Mouse (Mus musculus): Measurements from ENCODE around the gene Gba.
A peak's percentile ranks its signal among the peaks of the same experiment; 100 is the strongest.

Gba gene

DNA sequence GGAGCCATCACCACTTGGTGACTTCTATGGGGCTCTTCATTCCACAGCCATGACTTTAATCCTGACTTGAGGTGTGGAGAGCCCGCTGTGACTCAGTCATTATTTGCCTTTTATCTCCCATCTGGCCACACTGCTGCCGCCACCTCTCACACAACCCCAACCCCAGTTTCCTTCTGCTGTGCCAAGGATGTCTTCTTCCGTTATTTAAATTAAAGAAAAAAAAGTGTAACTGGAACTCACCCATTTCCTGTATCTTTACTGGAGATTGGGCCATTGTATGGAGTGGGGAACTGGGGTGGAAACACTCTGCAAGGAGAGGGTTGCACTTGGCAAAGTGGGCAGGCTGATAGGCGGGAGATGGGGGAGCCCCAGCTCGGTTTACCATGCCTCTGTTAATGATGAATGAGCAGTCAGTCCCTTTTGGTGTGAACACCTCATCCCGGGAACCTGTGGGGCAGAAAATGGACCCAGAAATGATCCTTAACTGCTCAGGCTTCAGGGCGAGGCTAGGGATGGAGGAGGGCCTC is 20.1 kb upstream of the Gba start:
- no peak for DNase-seq (ENCODE audit: low read depth, low spot score)

DNA sequence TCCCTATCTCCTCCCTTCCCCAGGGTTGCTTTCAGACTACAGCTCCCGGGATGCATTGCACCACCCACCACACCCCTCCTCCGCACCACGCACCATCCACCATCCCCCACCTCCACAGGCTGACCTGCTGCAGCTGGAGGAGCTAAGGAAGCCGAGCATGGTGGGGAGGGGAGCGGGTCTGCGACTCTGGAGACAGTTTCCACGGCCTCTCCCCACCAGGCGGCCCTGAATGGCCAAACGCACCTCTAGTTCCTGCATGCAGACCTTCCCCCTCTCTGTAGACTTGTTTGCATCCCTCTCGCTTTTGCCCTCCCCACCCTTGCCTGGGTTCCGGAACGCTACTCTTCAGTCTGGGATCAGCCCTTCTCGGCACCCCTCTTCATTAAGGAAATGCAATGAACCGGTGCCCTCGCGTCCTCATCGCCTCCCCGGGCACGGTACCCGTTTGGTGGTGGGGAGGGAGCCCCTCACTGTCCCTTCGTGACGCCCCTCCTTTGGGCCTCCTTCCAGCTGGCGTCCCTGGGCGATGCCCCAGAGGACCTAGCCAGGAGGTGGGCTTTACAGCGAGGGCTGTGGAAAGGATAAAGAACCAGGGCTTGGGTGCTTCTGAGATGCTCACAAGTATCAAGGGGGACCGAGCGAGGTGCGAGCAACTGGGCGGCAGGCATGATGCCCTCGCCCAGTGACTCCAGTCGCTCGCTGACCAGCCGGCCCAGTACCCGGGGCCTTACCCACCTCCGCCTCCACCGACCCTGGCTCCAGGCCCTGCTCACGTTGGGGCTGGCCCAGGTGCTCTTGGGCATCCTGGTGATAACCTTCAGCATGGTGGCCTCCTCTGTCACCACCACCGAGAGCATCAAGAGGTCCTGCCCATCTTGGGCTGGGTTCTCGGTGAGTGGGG is 19.4 kb upstream of the Gba start, which contains the start of gene Fam189b:
TSS of gene Fam189b (plus strand) at position 86 of the 901 bp plus-strand sequence.
- peak; percentile 91 for DNase-seq (ENCODE audit: low read depth, low spot score)

DNA sequence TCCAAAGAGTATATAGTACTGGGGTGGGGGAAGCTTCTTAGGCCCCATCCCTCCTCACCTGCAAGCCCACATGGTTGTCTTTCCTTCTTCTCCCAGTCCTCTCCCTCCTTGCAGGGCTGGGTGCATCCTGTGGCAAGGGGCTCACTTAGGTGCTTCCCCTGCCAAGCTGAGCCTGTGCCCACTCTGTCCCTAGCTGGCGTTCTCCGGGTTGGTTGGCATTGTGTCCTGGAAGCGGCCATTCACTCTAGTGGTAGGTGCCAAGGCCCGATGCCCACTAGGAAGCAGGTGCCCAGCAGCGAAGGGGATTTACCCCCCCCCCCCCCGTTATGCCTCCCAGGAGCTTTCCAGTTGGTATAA is 18.8 kb upstream of the Gba start:
- DNase-seq (ENCODE audit: low read depth, low spot score) = no peak

- no peak for DNase-seq (ENCODE audit: low read depth, low spot score)
These were observed 15.5 kb upstream of the Gba start for GRCm38 (mm10) chr3:89187197-89187596.

DNA sequence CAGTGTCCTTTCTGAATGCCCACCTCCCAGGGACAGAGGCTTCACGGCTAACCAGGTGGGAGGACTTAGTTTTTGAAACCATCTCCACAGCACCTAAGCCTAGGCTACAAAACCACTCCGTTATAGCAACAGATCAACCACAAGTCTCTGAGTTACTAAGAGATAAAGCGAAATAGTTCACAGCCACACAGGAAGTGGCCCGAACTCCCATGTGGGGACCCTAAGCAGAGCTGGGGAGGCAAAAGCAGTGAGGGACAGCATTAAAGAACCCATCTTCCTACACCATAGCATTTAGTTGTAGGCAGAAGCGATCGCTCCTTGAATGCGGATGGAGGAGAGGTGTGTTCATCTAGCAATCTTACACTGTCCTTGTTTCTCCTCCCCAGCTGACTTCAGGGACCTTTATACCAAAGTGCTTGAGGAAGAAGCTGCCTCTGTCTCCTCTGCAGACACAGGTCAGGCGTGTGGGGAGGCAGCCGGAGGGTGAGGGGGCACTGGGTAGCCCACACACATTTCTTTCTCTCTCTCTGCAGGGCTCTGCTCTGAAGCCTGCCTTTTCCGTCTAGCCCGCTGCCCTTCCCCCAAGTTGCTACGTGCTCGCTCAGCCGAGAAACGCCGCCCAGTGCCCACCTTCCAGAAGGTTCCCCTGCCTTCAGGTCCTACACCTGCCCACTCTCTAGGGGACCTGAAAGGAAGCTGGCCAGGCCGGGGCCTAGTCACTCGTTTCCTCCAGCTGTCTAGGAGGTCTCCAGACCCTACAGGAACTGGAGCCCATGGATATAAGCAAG is 14.8 kb upstream of the Gba start:
- DNase-seq (ENCODE audit: low read depth, low spot score) = no peak

- DNase-seq (ENCODE audit: low read depth, low spot score) = no peak
These were observed 14.3 kb upstream of the Gba start for GRCm38 (mm10) chr3:89188478-89188875.

- no peak for DNase-seq (ENCODE audit: low read depth, low spot score)
These were observed 12.3 kb upstream of the Gba start for GRCm38 (mm10) chr3:89190436-89190835.

DNA sequence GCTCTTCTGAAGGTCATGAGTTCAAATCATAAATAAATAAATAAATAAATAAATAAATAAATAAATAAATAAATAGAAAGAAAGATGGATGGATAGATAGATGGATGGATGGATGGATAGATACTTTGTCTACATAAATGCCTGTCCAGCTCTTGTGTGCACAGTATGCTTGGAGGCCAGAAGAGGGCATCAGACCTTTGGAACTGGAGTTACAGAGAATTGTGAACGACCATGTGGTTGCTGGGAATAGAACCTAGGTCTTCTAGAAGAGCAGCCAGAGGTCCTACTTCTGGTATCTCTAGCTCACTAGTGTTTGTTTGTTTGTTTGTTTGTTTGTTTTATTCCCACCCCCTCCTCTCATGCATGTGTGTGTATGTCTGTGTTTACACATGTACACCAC is 9.4 kb upstream of the Gba start:
- no peak for DNase-seq (ENCODE audit: low read depth, low spot score)

- DNase-seq (ENCODE audit: low read depth, low spot score) = no peak
These were observed 8.9 kb upstream of the Gba start for GRCm38 (mm10) chr3:89193853-89194252.

- DNase-seq (ENCODE audit: low read depth, low spot score) = peak; percentile 90
These were observed 6.5 kb upstream of the Gba start for GRCm38 (mm10) chr3:89195979-89196877.

DNA sequence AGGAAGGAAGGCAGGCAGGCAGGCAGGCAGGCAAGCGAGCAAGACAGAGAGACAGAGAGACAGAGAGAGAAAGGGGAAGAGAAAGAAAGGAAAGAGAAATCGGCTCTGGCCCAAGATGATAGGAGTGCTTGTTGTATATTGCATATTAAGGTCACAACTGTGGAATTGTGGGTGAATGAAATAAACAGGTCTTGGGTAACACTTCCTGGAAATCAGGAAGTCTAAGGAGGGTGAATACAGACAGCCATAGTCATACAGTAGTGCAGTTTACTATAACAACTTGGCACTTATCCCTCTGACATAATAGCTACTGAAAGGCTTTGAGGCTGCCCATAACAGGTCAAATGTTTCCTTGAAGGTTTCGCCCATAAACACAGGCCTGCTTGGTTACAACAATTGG is 2.9 kb upstream of the Gba start:
- no peak for DNase-seq (ENCODE audit: low read depth, low spot score)

- no peak for DNase-seq (ENCODE audit: low read depth, low spot score)
These were observed 400 bp downstream of the Gba start for GRCm38 (mm10) chr3:89203142-89203514.

- no peak for DNase-seq (ENCODE audit: low read depth, low spot score)
These were observed 3.4 kb downstream of the Gba start for GRCm38 (mm10) chr3:89206079-89206478.

- no peak for DNase-seq (ENCODE audit: low read depth, low spot score)
These were observed 4.0 kb downstream of the Gba start for GRCm38 (mm10) chr3:89206695-89207094.

DNA sequence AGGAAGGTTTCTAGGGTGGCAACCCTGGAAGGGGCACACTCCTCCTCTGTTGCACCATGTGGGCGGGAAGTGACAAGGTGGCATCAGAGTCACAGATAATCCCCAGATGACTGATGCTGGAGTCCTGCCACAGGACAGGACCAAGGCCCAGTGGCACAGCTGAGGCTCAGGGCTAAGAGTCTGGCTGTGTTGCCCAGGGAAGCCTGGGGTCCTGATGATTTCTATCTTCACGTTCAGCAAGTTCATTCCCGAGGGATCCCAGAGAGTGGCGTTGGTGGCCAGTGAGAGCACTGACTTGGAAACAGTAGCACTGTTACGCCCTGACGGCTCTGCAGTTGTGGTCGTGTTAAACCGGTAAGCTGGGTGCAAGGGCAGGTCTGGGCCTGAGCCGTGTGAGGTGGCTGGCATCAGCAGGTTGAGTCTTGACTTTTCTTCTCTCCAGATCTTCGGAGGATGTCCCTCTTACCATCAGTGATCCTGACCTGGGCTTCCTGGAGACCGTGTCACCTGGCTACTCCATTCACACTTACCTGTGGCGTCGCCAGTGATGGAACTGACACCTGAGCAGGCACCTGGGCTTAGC is 5.4 kb downstream of the Gba start:
- DNase-seq (ENCODE audit: low read depth, low spot score) = no peak

DNA sequence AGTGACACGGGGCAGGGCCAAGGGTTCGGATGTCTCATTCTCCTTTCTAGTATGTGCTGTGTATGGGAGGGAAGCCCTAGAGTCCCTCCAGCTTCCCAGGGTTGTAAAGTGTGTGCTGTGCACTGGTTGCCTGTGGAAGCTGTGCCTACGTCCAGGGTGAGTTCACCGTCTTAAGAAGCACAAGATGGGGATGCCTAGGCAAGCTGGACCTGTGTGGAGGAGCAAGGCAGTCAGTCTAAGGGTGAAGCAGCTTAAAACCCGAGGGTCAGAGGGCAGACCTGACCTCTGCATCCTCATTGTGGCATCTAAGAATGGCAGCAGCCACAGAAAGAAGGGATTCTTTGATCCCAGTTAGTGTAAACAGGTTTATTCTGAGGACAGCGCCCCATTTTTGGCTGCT is 6.0 kb downstream of the Gba start:
- DNase-seq (ENCODE audit: low read depth, low spot score) = no peak

- no peak for DNase-seq (ENCODE audit: low read depth, low spot score)
These were observed 7.0 kb downstream of the Gba start for GRCm38 (mm10) chr3:89209731-89210130.

DNA sequence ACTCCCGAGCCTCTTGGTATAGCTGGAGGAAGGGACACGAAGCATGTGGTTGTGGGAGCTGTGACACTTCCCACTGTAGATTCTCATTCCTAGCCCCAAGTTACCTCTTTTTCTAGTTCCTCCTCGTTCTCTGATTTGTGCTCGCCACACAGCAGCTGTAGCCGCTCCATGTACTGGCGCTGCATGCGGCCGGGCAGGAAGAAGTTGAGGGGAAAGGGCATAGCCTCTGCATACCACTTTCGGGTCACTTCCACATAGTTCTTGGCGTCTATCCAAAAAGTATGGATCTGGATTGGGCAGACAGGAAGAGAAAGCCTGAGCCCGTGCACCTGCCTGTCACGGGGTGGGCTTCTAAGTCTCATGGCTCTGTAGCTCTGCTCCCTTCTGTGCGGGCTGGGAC is 7.4 kb downstream of the Gba start:
- DNase-seq (ENCODE audit: low read depth, low spot score) = no peak

- DNase-seq (ENCODE audit: low read depth, low spot score) = no peak
These were observed 8.0 kb downstream of the Gba start for GRCm38 (mm10) chr3:89210731-89211130.

GRCm38 (mm10) chr3:89213803-89214530 is 11.2 kb downstream of the Gba start:
- DNase-seq (ENCODE audit: low read depth, low spot score) = peak; percentile 86
